Mouse (Mus musculus): ENCODE data around the gene Lrrc56.

Gene Lrrc56

DNA sequence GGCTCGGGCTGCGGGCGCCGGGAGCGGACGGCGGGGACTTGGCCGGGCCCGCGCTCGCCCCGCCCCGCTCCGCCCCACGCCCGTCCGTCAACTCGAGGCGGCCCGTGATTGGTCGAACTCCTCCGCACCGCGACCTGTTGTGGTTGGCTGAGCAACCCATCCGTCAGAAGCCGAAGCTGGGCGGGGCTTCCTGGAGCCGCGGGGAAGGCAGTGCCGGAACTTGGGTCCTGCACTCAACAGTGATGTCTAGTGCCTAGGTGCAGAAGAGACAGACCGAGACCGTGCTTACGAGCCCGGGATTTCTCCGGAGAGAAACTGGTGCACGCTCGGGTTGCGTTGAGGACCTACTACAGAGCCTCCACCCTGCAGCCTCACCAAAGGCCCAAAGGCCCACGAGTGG, at the start of gene Lrrc56, which contains the start of gene Hras:
TSS of gene Lrrc56 (plus strand) at position 210 of the 400 bp plus-strand sequence.
TSS of gene Hras (minus strand) at position 58 of the 400 bp plus-strand sequence.
- DNase-seq = peak; percentile 98 to 99

DNA sequence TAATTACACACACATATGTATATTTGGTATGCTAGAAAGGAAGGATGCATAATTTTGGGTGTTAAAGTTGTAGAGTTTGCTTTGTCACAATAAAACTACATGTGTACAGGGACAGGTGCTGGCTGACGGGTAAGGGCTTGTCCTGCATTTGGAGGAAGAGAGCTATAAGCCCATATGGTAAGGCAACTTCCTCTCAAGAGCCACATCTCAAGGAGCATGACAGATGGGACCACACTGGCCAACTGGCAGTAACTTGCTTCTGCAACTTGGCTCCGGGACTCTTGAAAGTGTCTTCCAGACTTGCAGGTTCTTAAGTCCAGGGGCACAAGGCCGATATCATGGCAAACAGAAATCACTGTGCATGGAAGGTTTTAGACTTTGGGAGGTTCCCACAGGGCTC, 49.3 kb upstream of the Lrrc56 start:
- no peak for DNase-seq

DNA sequence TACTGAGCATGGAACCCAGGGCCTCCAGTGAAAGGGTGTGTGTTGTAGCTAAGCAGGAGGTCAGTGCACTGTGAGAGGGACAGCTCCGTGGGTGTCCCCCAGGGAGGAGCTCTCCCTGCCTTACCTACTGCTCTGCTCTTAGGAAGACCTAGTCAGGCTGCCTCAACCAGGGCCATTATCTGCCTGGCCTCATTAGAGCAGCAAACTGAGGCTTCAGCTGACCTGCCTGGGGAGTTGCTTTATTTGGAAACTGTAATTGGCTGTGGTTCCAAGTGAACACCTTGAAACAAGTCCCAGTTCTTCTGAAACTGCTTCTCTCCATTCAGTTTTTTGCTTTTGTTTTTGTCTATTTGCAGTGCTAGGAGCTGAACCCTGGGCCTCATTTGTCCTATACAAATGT, 48.6 kb upstream of the Lrrc56 start:
- no peak for DNase-seq

DNA sequence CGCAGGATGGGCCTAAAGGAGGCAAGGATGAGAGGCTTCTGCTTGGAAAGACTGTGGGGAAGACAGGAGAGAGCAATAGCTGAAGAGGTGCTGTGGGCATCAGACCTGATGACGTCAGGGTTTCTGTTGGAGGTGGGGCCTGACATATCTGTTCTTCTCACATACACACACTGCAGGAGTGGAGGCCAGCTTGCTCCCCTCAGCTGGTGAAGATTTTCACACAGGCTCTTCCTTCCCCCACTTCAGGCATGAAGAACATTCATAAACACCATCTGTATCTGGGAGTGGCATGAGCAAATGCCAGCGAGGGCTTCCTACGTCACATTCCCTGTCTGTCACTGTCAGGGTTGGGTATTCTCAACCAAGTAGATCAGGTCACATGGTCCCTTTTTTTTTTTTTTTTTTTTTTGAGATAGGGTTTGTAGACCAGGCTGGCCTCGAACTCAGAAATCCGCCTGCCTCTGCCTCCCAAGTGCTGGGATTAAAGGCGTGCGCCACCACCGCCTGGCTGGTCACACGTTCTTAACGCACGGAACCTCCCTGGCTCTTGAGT, 47.8 kb upstream of the Lrrc56 start:
- no peak for DNase-seq

DNA sequence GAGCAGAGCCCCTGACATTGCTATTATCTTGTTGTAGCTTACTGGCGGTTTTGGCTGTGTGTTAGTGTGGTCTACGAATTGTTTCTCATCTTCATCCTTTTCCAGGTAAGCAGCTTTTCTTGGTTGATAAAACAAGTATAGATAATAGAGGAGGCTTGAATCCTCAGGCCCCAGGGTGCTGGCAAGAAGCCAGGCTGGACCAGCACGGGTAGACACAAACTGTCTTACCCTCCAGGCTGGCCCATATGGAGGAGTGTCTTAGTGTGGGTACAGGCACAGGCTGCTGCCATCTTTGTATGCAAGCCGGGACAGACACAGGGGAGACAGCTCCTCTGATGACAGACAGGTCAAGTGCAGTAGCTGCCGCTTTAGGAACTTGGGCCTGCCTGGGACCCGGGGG, 46.9 kb upstream of the Lrrc56 start:
- DNase-seq = no peak

DNA sequence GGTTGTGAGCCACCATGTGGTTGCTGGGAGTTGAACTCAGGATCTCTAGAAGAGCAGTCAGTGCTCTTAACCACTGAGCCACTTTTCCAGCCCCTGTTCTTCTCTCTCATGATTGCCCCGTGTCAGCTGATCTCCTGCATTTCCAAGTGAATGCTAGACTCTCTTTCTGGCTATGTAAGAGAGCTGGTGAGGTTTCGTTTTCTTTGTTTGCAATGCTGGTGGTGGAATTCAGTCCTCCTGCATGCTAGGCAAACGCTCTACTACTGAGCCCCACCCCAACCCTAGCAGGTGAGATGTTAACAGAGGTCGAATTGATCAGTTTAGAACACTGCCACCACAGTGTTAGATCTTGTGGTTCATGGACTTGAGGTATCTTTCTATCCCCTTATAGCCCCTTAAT, 45.3 kb upstream of the Lrrc56 start:
- no peak for DNase-seq

DNA sequence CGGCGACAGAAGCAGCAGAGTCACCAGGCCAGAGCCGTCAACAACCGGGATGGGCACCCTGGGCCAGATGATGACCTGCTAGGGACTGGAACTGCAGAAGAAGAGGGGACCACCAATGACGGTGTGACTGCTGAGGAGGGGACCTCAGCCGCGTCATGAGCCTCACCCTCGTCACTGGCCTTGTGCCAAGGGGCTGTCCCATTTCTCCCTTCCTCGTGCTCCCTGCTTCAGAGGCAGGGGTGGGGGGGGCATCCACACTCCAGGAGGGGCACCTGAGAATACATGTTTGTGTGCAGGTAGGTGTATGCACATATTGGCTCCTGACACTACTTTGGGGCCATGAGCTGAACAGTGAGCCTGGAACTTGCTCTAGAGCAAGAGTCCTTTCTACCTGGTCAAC, 38.6 kb upstream of the Lrrc56 start:
- no peak for DNase-seq

DNA sequence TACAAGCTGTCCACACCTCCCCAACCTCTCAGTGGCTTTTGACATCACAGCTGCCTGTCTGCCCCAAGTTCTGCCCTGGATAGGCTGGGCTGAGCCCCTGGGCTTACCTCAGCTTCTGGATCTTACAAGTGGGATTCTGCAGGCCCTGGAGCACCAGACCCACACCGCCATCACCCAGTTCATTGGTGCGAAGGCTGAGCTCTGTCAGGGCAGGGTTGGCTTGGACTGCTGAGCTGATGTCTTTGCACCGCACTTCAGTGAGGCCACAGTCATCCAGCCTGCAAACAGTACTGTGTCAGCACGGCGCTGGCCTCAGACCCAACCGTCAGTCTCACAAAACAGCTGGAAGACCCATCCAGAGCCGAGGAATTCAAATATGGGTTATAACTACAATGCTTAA, 29.6 kb upstream of the Lrrc56 start:
- DNase-seq = no peak

DNA sequence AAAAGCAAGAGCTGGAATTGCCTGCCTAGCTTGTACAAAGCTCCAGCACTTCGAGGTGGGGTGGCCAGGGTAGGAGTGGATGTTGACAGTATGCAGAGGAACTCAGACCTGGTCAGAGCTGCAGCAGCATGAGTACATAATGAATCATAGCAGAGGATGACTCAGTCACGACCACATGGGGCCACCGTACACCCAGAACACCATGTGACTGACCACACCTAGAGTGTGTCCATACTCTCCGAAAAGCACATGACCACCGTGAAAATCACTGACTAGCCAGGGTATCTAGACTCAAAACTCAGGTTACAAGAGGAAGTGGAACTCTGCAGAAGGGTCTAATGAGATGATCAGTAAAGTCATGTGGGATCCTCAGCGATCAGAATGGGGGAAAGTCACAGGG, 29.1 kb upstream of the Lrrc56 start:
- DNase-seq = no peak

DNA sequence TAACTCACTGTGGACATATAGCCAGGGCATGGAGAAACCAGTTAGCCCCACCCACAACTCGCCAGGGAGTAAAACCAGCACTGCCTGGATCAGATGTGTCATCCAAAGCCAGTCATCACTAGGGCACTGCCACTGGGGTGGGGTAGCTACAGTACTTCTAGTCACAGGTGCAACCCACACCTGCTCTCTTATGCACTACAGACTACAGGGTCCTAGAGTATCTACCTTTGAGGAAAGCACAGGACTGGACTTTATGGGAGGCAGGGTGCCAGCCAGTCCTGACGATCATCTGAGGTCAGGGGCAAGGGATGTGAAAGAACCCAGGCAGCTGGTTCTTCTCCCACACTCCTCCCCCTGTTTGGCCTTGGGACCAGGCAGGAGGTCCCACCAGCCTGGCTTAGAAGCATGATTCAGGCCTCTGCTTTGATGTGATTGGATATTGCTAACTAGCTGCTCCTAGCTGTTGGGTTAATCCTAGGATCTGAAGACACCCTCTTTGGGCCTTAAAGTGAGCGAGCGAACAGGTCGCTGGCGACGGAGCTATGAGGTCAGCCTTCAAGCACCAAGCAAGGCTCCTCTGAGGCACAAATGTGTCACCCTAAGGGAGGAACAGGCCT, 25.9 kb upstream of the Lrrc56 start:
- peak in 1 of 2 experiments; percentile 69 for DNase-seq

DNA sequence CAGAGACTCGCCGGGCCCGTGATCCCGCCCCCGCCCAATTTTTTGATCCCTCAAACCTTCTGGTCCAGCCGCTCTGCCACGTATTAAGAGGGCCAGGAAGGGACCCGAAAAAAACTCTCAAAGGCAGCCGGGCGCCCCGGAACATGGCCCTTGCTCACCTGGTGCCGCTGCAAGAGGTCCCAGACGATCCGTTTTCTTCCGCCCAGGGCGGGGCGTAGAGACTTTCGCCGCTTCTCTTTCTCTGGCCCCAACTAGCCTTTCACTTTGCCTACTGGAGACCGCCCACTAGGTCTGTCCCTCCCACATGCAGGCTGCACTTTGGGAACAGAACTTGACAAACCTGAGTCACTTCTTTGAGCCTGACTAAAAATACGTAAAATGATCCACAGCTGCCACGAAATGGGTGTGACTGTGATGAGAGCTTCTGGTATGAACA, 25.4 kb upstream of the Lrrc56 start:
- DNase-seq = peak; percentile 76 to 88

DNA sequence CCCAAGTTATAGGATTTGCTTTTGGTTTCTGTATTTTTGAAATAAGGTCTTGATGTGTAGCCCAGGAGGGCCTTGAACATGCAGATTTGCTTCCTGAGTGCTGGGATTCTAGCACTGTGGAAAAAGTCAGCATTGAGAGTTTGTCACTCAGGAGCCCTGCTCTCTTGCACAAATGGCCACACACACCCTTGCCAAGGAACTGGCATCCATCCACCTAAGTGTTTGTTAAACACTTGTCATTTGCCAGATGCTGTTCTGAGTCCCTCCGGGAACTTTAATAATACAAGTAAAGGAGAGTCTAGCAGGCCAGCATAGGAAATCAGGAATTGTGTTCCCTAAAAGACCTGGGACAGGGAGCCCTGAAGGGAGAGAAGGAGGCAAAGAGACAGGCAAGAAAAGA, 24.7 kb upstream of the Lrrc56 start:
- no peak for DNase-seq

DNA sequence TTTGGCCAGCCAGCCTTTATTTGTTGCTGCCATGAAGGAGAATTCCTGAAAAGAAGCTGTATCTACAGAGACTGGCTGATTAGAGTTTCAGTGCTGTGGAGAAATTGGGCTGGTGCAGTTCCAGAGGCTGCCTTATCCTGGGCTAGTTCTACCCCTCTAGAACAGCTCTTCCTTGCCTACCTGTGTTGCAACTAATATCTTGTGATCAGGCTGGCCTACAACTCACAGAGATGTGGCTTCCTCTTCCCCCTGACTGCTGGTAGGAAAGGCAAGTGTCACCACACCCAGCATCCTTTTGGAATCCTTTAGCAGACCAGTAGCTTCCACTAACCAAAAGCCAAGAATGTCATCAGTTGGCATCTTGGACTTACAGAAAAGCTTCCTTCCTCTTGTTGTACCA, 24.1 kb upstream of the Lrrc56 start:
- no peak for DNase-seq

DNA sequence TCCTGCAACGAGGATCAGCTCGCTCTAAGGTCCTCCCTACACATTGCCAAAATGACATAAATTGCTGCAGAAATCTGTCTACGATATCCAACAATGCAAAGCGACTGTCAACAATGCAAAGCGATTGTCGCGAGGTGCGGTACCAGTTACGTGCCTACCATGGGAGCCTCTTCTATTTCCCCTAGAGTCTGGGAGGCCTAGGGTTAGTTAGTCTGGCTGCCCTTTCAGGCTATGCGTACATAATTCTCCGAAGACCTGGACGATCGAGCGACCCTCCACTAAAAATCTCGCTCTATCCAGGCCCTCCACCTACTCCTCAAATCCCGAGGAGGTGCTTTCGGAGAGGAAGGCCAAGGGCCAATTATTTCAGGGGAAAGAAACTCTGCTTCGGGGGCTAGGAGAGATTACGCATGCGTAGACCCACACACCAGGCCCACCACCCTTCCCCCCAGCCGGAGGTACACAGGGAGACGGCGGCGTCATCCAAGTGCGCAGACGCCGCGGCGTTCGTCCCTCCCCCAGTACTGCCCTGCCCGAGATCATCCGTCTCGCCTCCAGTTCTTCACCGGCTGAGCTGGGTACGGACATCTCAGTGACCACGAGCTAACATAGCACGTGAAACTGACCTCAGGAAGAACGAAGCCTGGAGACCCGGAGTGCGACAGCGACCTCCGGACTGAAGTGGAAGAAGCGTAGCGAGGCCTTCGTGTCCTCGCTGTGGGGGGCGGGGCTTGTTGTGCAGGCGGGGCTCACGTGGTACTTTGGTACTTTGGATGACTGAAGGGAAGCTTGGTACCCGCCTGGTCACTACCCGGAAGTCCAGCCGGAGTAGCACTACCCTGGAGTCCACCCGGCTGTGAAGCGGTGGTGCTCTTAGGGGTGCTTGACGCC, 21.6 kb upstream of the Lrrc56 start, which contains the start of gene Rnh1:
TSS of gene Rnh1 (minus strand) at position 742 of the 891 bp plus-strand sequence.
- DNase-seq = peak; percentile 95 to 97

DNA sequence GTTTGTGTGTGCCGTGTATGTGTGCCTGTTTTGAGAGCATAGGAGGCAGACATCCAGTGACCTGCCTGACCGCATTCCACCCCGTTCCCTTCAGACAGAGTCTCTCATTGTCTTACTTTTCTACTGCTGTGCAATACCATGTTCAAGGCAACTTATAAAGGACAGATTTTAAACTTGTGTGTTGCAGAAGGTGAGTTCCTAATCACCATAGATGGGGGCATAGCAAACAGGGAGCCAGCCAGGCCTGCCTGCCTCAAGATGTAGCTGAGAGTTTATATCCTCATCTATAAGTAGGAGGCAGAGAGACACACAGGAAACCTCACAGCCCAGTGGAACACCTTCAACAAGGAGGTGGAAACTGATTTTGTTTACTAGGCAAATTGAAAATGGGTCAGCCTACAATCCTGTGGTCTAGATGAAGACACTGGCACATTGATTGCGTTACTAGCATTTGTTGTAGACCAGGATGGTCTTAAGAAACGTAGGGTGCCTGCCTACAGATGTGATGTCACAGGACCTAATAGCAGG, 20.6 kb upstream of the Lrrc56 start:
- no peak for DNase-seq

DNA sequence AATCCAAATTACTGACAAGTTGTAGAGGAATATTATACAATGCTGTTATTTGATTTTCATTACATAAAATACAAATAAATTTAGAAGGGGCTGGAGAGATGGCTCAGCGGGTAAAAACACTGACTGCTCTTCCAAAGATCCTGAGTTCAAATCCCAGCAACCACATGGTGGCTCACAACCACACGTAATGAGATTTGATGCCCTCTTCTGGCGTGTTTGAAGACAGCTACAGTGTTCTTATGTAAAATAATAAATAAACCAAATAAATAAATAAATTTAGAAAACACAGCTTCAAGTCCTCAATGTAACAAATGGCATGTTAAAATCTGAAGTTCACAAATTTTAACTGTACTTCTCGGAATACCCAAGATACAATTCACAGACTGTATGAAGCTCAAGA, 18.9 kb upstream of the Lrrc56 start:
- DNase-seq = no peak

DNA sequence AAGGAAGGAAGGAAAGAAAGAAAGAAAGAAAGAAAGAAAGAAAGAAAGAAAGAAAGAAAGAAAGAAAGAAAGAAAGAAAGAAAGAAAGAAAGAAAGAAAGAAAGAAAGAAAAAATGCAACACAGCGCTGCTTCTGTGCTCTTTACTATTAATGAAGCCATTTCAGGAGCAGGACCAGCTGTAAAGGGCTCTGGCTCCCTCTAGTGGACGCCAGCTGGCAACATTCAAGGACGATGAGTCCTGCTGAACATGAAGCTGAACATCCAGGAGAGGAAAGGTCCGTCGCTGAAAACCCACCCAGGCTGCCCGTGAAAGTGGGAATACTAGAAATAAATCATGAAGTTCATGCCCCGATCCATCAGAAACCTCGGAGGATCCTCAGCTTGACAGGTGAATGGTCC, 17.8 kb upstream of the Lrrc56 start:
- DNase-seq = peak; percentile 90 to 95

DNA sequence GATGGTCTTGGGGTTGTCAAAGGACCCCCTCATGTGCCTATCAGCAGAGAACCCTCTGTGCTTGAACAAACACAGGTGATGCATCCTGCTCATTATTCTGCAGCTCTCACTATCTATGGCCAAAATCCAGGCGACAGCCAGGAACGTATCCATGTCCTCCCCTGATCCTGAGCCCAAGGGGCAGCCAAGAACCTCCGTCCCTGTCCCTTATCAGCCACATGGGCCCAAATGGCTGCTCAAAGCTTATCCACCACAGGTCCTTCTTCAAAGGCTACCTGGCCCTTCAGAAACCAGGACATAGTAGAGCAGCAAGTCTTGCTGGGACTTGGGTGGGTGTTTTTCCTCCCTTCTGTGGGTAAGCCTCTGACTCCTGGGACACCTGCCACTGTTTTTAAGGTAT, 5.8 kb upstream of the Lrrc56 start:
- no peak for DNase-seq

DNA sequence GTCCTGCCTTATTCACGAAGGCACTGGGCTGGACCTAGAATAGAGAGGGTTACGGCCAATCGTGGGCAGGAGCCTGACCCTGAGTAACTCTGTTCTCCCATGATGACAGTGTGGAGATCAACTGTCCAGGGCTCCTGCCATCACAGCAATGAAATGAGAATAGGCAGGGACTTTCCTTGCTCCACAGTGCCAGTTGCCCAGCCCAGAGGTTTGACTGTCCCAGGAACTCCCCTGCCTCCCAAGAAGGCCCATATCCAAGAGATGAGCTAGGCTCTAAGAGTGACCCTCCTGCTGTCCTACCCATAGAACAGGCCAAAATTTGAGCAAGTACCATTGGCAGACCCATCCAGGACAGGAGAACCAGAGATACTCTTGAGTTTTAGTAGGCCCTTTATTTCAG, 5.2 kb upstream of the Lrrc56 start:
- no peak for DNase-seq

DNA sequence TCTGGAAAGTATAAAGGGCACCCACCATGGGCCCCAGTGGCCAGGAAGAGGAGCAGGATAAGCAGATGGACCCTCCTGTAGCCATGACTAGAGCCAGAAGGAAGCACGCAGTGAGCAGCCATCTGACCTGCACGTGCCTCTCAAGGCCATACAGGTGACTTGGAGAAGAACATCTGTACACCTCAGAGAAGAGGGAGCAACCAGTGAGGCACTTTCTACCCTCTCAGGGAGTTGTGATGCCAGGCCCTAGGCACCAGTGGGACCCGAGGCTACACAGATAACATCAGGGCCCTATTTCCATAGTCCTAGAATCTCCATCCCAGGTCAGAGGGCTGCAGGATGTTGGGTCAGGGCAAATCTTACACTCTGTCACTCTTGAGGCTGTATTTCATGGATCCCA, 3.7 kb upstream of the Lrrc56 start:
- no peak for DNase-seq

DNA sequence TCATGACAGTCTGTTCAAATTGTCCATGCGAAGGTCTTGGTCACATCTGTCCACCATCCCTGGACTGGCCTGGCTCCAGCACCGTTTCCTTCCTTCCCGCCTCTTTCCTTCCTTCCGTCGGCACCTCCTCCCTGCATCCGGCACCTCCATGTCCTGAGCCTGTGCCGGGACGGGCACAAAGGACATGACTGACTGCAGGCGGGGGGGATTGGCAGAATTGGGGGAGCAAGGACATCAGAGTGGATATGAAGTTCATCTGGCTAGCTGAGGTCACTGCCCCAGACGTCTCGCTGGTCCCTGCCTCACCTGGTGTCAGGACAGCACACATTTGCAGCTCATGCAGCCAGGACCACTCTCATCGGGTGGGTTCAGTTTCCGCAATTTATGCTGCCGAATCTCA, 2.9 kb upstream of the Lrrc56 start:
- DNase-seq = peak; percentile 65 to 84

DNA sequence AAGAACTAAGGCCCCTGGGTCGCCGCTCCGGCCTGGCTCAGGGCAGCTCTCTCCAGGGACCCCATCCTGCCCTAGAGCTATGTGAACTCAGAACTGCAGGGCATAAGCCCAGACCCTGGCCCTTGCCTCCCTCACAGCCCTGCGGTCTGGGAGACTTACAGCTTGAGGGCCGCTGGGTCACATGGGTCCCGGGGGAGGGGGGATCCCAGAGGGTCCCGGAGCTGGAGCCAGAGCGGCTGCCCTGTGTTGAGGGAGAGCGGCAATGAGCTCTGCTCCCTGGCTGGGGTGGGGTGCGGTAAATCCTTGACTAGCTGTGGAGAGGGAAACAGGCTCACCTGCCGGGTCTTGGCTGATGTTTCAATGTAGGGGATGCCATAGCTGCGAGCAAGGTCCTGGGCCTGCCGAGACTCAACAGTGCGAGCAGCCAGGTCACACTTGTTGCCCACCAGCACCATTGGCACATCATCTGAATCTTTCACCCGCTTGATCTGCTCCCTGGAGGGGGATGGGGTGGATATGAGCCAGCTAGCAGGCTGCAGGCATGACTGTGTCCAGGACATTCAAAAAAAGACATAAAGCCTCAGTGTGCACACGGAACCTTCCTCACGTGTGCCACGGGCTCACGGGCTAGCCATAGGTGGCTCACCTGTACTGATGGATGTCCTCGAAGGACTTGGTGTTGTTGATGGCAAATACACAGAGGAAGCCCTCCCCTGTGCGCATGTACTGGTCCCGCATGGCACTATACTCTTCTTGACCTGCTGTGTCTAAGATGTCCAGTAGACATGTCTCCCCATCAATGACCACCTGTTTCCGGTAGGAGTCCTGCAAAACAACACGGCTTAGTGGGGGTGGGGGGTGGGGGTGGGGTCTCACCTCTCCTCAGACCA, 1.9 kb upstream of the Lrrc56 start:
- no peak for DNase-seq
